Mouse (Mus musculus) embryonic facial prominence, embryonic 12.5 days (tissue): ENCODE results near the gene B4galnt4. TPM values are rescaled to one million over a fixed set of nuclear protein-coding genes. Genes with fewer than 3 reads are reported as not detected.
"Not testable (repeated sequence)": the region's sequence is repeated elsewhere in the genome, so short reads cannot be mapped to it uniquely, and the experiment has no call there.

Experiments
- ATAC-seq: fragments of 200-750 bp; cut with Nextera tagmentation; 2 replicates; pipeline ENCODE4 v1.8.0; 2017; ENCODE audit not compliant: insufficient number of reproducible peaks, insufficient read depth, low FRiP score, low TSS enrichment
- H3K27ac ChIP-seq: fragments of 300-500 bp; sonication (generic); 2 replicates; pipeline ENCODE4 v1.5.1; 2016; ENCODE audit warnings: mild to moderate bottlenecking
- H3K27me3 ChIP-seq: fragments of 300-500 bp; sonication (generic); 2 replicates; pipeline ENCODE4 v1.6.1; 2016; ENCODE audit warnings: mild to moderate bottlenecking, moderate library complexity
- H3K36me3 ChIP-seq: fragments of 300-500 bp; sonication (generic); 2 replicates; pipeline ENCODE4 v1.6.1; 2016; ENCODE audit warnings: mild to moderate bottlenecking
- H3K4me1 ChIP-seq: fragments of 300-500 bp; sonication (generic); 2 replicates; pipeline ENCODE4 v1.6.1; 2016
- H3K4me2 ChIP-seq: fragments of 300-500 bp; sonication (generic); replicated peaks from 2 replicates; pipeline ENCODE4 v1.6.1; 2016; ENCODE audit warnings: mild to moderate bottlenecking, moderate library complexity
- H3K4me3 ChIP-seq: fragments of 300-500 bp; sonication (generic); 2 replicates; pipeline ENCODE4 v1.5.1; 2016; ENCODE audit warnings: mild to moderate bottlenecking
- H3K9ac ChIP-seq: fragments of 300-500 bp; sonication (generic); 2 replicates; pipeline ENCODE4 v1.6.1; 2016; ENCODE audit warnings: mild to moderate bottlenecking, moderate library complexity
- H3K9me3 ChIP-seq: fragments of 300-500 bp; sonication (generic); 2 replicates; pipeline ENCODE4 v1.6.1; 2016; ENCODE audit warnings: mild to moderate bottlenecking, moderate library complexity
- whole genome bisulfite sequencing: fragments of 180-500 bp; shearing (Covaris S2); methylation state at CpG from one replicate; pipeline ENCODE4 v1.1.7; 2016; 5-methylcytosine and 5-hydroxymethylcytosine counted together
- polyA plus RNA-seq: library from polyadenylated mRNA; unstranded; fragments of >200 nt; fragmentation: Nextera tagmentation; extraction: Ambion mirVana; gene quantifications from 2 replicates; pipeline ENCODE4 v1.2.1, GENCODE M21; 2016

B4galnt4 gene
- polyA plus RNA-seq, result 35.2 and 39.2 TPM in 2 replicates

GRCm38 (mm10) chr7:141060426-141061242 is at the start of gene B4galnt4:
Gene B4galnt4 (plus strand): TSS chr7:141061104.
- ATAC-seq, result peak; percentile 90
- Histone ChIP-seq H3K4me3 (peak within 1 kb of the TSS; percentile 79), H3K4me2 (peak within 1 kb of the TSS; percentile 89), H3K4me1 (peaks cover 12% of the 10 kb centered on the region), H3K36me3 (peaks cover 18% of the 10 kb centered on the region), H3K9me3 (no peaks in the 10 kb centered on the region), H3K27me3 (no peaks in the 10 kb centered on the region), H3K27ac (peak within 1 kb of the TSS; percentile 63), H3K9ac (peak within 1 kb of the TSS; percentile 93)
- under 1% methylated on average over 72 of the region's 72 CpGs for WGBS

- no peak overlapping the region for H3K4me3 ChIP-seq
- H3K9me3 ChIP-seq, result no peaks in the 10 kb centered on the region
- 87% methylated on average over 7 of the region's 7 CpGs for WGBS
- no peaks in the 10 kb centered on the region for H3K27me3 ChIP-seq
- 0 out of 2 replicates have a peak overlapping the region, but pooled peaks have one; percentile 45 for H3K4me2 ChIP-seq
- H3K27ac ChIP-seq, result peak overlapping the region; percentile 68
- no peak overlapping the region for H3K9ac ChIP-seq
- no peaks in the 10 kb centered on the region for H3K36me3 ChIP-seq
- no peak for ATAC-seq
- H3K4me1 ChIP-seq, result peaks cover 21% of the 10 kb centered on the region
These were observed 49.6 kb upstream of the B4galnt4 start for GRCm38 (mm10) chr7:141011238-141011770.

- Histone ChIP-seq H3K27me3 (no peaks in the 10 kb centered on the region), H3K4me3 (no peak overlapping the region), H3K9me3 (no peaks in the 10 kb centered on the region), H3K4me1 (no peaks in the 10 kb centered on the region), H3K4me2 (no peak overlapping the region), H3K9ac (no peak overlapping the region), H3K36me3 (no peaks in the 10 kb centered on the region), H3K27ac (no peak overlapping the region)
- 85% methylated on average over 10 of the region's 10 CpGs for WGBS
- ATAC-seq, result no peak
These were observed 43.9 kb upstream of the B4galnt4 start for GRCm38 (mm10) chr7:141016707-141017697.

GRCm38 (mm10) chr7:141017824-141018223 is 43.1 kb upstream of the B4galnt4 start, which contains the start of gene Ifitm6:
Gene Ifitm6 (minus strand): TSS chr7:141017924.
- H3K36me3 ChIP-seq, ATAC-seq, H3K27ac ChIP-seq, H3K27me3 ChIP-seq, H3K4me2 ChIP-seq, H3K4me3 ChIP-seq, H3K9ac ChIP-seq, H3K9me3 ChIP-seq, H3K4me1 ChIP-seq: not testable (repeated sequence)
- WGBS, result 83% methylated on average over 1 of the region's 1 CpGs

GRCm38 (mm10) chr7:141019028-141019427 is 41.9 kb upstream of the B4galnt4 start:
- no peaks in the 10 kb centered on the region for H3K9me3 ChIP-seq
- no peak overlapping the region for H3K4me2 ChIP-seq
- H3K27ac ChIP-seq, result no peak overlapping the region
- no peaks in the 10 kb centered on the region for H3K36me3 ChIP-seq
- no peak overlapping the region for H3K9ac ChIP-seq
- no peaks in the 10 kb centered on the region for H3K4me1 ChIP-seq
- H3K27me3 ChIP-seq, result no peaks in the 10 kb centered on the region
- ATAC-seq, result no peak
- 92% methylated on average over 5 of the region's 5 CpGs for WGBS
- no peak overlapping the region for H3K4me3 ChIP-seq

GRCm38 (mm10) chr7:141021489-141022449 is 39.1 kb upstream of the B4galnt4 start:
- no peak for ATAC-seq
- no peak overlapping the region for H3K9ac ChIP-seq
- H3K27ac ChIP-seq, result no peak overlapping the region
- no peak overlapping the region for H3K4me2 ChIP-seq
- 81% methylated on average over 14 of the region's 14 CpGs for WGBS
- no peaks in the 10 kb centered on the region for H3K9me3 ChIP-seq
- H3K4me3 ChIP-seq, result no peak overlapping the region
- H3K4me1 ChIP-seq, result peaks cover 9% of the 10 kb centered on the region; the same call in 1 of the 2 replicates
- H3K27me3 ChIP-seq, result no peaks in the 10 kb centered on the region
- H3K36me3 ChIP-seq, result no peaks in the 10 kb centered on the region

- Histone ChIP-seq H3K27me3 (no peaks in the 10 kb centered on the region), H3K9me3 (no peaks in the 10 kb centered on the region), H3K4me2 (no peak overlapping the region), H3K4me1 (peaks cover 9% of the 10 kb centered on the region; the same call in 1 of the 2 replicates), H3K9ac (no peak overlapping the region), H3K4me3 (no peak overlapping the region), H3K27ac (peak overlapping the region; percentile 20; the same call in 1 of the 2 replicates), H3K36me3 (no peaks in the 10 kb centered on the region)
- no peak for ATAC-seq
- 38% methylated on average over 6 of the region's 6 CpGs for WGBS
These were observed 35.8 kb upstream of the B4galnt4 start for GRCm38 (mm10) chr7:141024865-141025838.

- no peak overlapping the region for H3K27ac ChIP-seq
- H3K4me1 ChIP-seq, result peaks cover 9% of the 10 kb centered on the region; the same call in 1 of the 2 replicates
- no peaks in the 10 kb centered on the region for H3K9me3 ChIP-seq
- no peak overlapping the region for H3K9ac ChIP-seq
- H3K36me3 ChIP-seq, result no peaks in the 10 kb centered on the region
- H3K27me3 ChIP-seq, result no peaks in the 10 kb centered on the region
- ATAC-seq, result no peak
- H3K4me3 ChIP-seq, result no peak overlapping the region
- H3K4me2 ChIP-seq, result no peak overlapping the region
- 41% methylated on average over 6 of the region's 6 CpGs for WGBS
These were observed 34.7 kb upstream of the B4galnt4 start for GRCm38 (mm10) chr7:141026097-141026739.

GRCm38 (mm10) chr7:141026740-141027098 is 34.2 kb upstream of the B4galnt4 start:
- Histone ChIP-seq H3K9ac (no peak overlapping the region), H3K4me2 (no peak overlapping the region), H3K27me3 (no peaks in the 10 kb centered on the region), H3K27ac (no peak overlapping the region), H3K4me1 (peaks cover 9% of the 10 kb centered on the region; the same call in 1 of the 2 replicates), H3K9me3 (no peaks in the 10 kb centered on the region), H3K4me3 (no peak overlapping the region), H3K36me3 (no peaks in the 10 kb centered on the region)
- WGBS, result 57% methylated on average over 5 of the region's 5 CpGs
- ATAC-seq, result no peak
